Mouse (Mus musculus): ENCODE measurements around the gene Pou2f2. TPM values are rescaled to one million over a fixed set of nuclear protein-coding genes. Genes with fewer than 3 reads are reported as not detected.

Pou2f2 gene
- total and polyA plus RNA-seq, 2 experiments from 2014 or later = 3.9 to 20.2 TPM

DNA sequence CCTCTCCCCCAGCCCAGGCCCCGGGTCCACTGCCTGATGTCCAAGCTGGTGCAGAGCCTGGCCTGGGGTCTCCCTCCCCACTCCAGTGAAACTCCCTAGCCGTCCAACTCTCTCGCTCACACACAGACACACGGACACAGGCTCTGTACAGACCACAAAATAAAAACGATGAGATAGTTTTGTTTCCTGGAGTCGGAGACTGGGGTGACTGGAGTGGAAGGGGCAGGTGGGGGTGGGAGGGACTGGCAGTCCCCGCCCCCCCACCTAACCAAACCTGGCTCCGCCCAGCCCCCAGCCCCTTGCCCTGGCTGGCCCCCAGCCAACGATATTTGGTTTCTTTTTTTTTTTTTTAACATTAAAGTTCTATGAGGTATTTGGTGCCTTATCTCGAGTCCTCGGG, 90.6 kb downstream of the Pou2f2 start:
- H3K27ac ChIP-seq = no peak overlapping the region
- H3K27me3 ChIP-seq (ENCODE audit: insufficient read depth, low read length) = no peaks in the 10 kb centered on the region
- H3K4me3 ChIP-seq (ENCODE audit: low read length) = no peak overlapping the region
- peaks cover 5% of the 10 kb centered on the region for H3K36me3 ChIP-seq (ENCODE audit: insufficient read depth, low read length)
- no peaks in the 10 kb centered on the region for H3K4me1 ChIP-seq (ENCODE audit: insufficient read depth, low read length)
- no peak overlapping the region for H3K9ac ChIP-seq (replicated peaks; ENCODE audit: low read length)
- H3K4me2 ChIP-seq (ENCODE audit: low read depth, low read length) = no peak overlapping the region
- H3K9me3 ChIP-seq (ENCODE audit: low read length) = no peaks in the 10 kb centered on the region
- ATAC-seq (no peak), DNase-seq (ENCODE audit: low spot score) (no peak)
- WGBS = 37% methylated on average over 11 of the region's 11 CpGs
- no peak for TF ChIP-seq CTCF (IDR thresholded peaks at IDR 0.05; ENCODE audit: low read depth)

DNA sequence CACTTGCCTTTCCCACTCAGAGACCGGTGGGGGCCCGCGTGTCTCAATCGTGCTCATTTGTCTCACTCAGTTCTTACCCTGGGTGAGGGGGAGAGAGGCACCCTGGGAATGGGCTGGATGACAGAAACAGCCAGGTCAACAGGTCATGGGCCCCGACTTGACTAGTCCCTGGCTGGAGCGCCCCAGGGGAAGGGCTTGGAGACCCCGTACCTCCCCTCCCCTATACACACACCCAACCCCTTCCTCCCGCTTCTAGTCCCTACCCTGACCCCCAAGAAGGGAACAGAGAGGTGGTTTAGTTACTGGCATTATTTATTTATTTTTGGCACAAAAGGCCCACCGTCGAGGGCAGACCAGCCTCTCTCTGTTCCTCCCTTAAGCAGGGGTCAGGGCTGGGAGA, 91.0 kb downstream of the Pou2f2 start:
- no peak for TF ChIP-seq CTCF (IDR thresholded peaks at IDR 0.05; ENCODE audit: low read depth)
- H3K36me3 ChIP-seq (ENCODE audit: insufficient read depth, low read length) = peaks cover 9% of the 10 kb centered on the region
- no peak overlapping the region for H3K4me3 ChIP-seq (ENCODE audit: low read length)
- WGBS = 14% methylated on average over 10 of the region's 10 CpGs
- no peaks in the 10 kb centered on the region for H3K9me3 ChIP-seq (ENCODE audit: low read length)
- no peaks in the 10 kb centered on the region for H3K27me3 ChIP-seq (ENCODE audit: insufficient read depth, low read length)
- no peak overlapping the region for H3K9ac ChIP-seq (replicated peaks; ENCODE audit: low read length)
- DNase-seq (ENCODE audit: low spot score) (no peak), ATAC-seq (no peak)
- no peak overlapping the region for H3K4me2 ChIP-seq (ENCODE audit: low read depth, low read length)
- no peaks in the 10 kb centered on the region for H3K4me1 ChIP-seq (ENCODE audit: insufficient read depth, low read length)
- H3K27ac ChIP-seq = no peak overlapping the region

DNA sequence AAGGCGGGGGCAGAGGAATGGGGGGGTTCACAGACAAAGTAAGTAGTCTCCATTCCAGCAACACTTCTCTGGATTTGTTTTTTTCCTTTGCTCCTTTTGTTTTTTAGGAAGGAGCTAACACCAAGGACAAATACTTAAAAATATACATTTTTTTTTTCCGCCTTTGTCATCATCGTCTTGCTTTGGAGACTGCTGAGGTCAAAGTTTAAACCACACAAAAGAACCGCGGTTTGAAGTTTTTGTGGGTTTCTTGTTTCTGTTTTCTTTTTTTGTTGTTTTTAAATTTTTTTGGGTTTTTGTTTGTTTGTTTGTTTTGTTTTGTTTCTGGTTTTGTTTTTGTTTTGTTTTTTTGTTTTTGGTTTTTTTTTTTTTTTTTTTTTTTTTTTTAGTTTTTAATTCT, 91.6 kb downstream of the Pou2f2 start:
- no peaks in the 10 kb centered on the region for H3K9me3 ChIP-seq (ENCODE audit: low read length)
- WGBS = 40% methylated on average over 5 of the region's 5 CpGs
- DNase-seq (ENCODE audit: low spot score) = no peak

DNA sequence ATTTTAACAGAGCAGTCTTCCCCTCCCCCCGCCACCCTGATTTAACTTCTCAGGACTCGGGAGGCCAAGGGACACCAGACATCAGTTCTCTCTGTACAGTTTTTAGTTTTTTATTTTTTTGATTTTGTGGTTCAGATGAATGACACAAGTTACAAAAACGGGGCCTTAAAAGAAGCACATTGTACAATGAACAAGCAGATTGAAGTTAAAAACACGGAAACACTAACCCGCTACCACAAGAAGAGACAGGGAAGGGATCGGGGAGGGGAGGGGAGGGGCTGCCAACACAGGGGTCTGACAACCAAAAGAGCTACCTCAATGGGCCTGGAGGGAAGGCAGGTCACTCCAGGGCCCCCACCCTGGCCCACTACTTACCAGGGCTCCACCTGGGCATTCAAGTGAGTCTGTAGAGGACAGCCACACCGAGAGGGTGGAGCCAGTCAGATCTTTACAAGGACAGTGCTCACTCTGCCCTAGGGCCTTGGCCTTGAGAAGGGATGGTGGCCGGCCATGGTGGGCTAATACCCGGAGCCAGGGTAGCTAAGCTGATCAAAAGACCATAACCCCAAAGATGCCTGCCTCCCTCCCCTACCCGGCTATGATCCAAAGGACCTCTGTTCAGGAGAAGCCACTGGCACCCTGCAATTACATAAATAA, 92.1 kb downstream of the Pou2f2 start:
- no peak overlapping the region for H3K4me2 ChIP-seq (ENCODE audit: low read depth, low read length)
- TF ChIP-seq CTCF (IDR thresholded peaks at IDR 0.05; ENCODE audit: low read depth) = no peak
- H3K9me3 ChIP-seq (ENCODE audit: low read length) = no peaks in the 10 kb centered on the region
- ATAC-seq (peak; percentile 37; the same call in 1 of the 2 replicates), DNase-seq (ENCODE audit: low spot score) (no peak)
- H3K9ac ChIP-seq (replicated peaks; ENCODE audit: low read length) = no peak overlapping the region
- no peaks in the 10 kb centered on the region for H3K27me3 ChIP-seq (ENCODE audit: insufficient read depth, low read length)
- WGBS = 56% methylated on average over 10 of the region's 10 CpGs
- H3K36me3 ChIP-seq (ENCODE audit: insufficient read depth, low read length) = peaks cover 13% of the 10 kb centered on the region
- H3K27ac ChIP-seq = no peak overlapping the region
- H3K4me3 ChIP-seq (ENCODE audit: low read length) = no peak overlapping the region
- no peaks in the 10 kb centered on the region for H3K4me1 ChIP-seq (ENCODE audit: insufficient read depth, low read length)

More for the DNA sequence above, 91.6 kb downstream of the Pou2f2 start:
- Histone ChIP-seq H3K9ac (replicated peaks; ENCODE audit: low read length) (no peak overlapping the region), H3K4me1 (ENCODE audit: insufficient read depth, low read length) (no peaks in the 10 kb centered on the region), H3K27me3 (ENCODE audit: insufficient read depth, low read length) (no peaks in the 10 kb centered on the region), H3K36me3 (ENCODE audit: insufficient read depth, low read length) (peaks cover 12% of the 10 kb centered on the region), H3K4me3 (ENCODE audit: low read length) (no peak overlapping the region), H3K4me2 (ENCODE audit: low read depth, low read length) (no peak overlapping the region), H3K27ac (no peak overlapping the region)
- no peak for TF ChIP-seq CTCF (IDR thresholded peaks at IDR 0.05; ENCODE audit: low read depth)
- ATAC-seq = no peak

DNA sequence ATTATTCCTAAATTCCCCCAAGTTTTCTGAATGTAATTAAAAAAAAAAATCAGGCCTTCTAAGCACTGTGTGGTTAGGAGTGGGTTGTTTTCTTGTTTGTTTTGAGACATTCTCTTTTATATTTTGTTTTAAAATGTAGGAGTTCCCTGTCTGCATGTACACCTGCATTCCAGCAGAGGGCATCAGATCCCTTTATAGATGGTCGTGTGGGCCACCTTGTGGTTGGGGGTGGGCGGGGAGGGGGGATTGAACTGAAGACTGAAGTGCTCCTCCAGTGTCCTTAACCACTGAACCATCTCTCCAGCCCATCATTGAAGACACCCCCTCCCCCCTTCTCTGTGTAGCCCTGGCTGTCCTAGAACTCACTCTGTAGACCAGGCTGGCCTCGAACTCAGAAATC, 92.9 kb downstream of the Pou2f2 start:
- H3K9ac ChIP-seq (replicated peaks; ENCODE audit: low read length) = no peak overlapping the region
- no peaks in the 10 kb centered on the region for H3K27me3 ChIP-seq (ENCODE audit: insufficient read depth, low read length)
- peaks cover 20% of the 10 kb centered on the region for H3K36me3 ChIP-seq (ENCODE audit: insufficient read depth, low read length)
- no peaks in the 10 kb centered on the region for H3K9me3 ChIP-seq (ENCODE audit: low read length)
- no peak overlapping the region for H3K27ac ChIP-seq
- peak; percentile 46 for DNase-seq (ENCODE audit: low spot score)
- 45% methylated on average over 3 of the region's 3 CpGs for WGBS
- TF ChIP-seq CTCF (IDR thresholded peaks at IDR 0.05; ENCODE audit: low read depth) = peak; percentile 63
- no peaks in the 10 kb centered on the region for H3K4me1 ChIP-seq (ENCODE audit: insufficient read depth, low read length)
- no peak for ATAC-seq
- no peak overlapping the region for H3K4me2 ChIP-seq (ENCODE audit: low read depth, low read length)
- H3K4me3 ChIP-seq (ENCODE audit: low read length) = no peak overlapping the region

DNA sequence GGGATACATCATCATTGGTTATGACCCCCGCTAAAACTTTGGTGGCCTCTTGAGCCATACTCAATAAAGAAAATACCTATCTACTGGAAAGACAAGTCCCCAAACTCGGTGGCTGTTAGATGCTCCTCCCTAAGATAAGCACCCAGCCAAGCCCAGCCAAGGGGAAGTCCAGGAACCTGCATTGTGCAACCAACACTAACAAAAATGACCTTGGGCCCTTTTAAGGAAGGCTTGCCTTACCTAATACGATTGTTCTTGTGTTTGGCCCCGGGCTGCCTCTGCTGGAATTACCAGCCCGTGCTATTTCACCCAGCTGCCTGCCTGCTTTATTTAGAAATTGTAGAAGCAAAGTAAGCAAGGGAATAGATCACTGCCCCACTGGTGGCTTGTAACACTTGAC, 94.9 kb downstream of the Pou2f2 start:
- 81% methylated on average over 5 of the region's 5 CpGs for WGBS
- Histone ChIP-seq H3K27ac (no peak overlapping the region), H3K36me3 (ENCODE audit: insufficient read depth, low read length) (peaks cover 41% of the 10 kb centered on the region), H3K27me3 (ENCODE audit: insufficient read depth, low read length) (no peaks in the 10 kb centered on the region), H3K4me2 (ENCODE audit: low read depth, low read length) (no peak overlapping the region), H3K9me3 (ENCODE audit: low read length) (no peaks in the 10 kb centered on the region), H3K9ac (replicated peaks; ENCODE audit: low read length) (no peak overlapping the region), H3K4me1 (ENCODE audit: insufficient read depth, low read length) (no peaks in the 10 kb centered on the region), H3K4me3 (ENCODE audit: low read length) (no peak overlapping the region)
- no peak for TF ChIP-seq CTCF (IDR thresholded peaks at IDR 0.05; ENCODE audit: low read depth)
- ATAC-seq (no peak), DNase-seq (ENCODE audit: low spot score) (no peak)

DNA sequence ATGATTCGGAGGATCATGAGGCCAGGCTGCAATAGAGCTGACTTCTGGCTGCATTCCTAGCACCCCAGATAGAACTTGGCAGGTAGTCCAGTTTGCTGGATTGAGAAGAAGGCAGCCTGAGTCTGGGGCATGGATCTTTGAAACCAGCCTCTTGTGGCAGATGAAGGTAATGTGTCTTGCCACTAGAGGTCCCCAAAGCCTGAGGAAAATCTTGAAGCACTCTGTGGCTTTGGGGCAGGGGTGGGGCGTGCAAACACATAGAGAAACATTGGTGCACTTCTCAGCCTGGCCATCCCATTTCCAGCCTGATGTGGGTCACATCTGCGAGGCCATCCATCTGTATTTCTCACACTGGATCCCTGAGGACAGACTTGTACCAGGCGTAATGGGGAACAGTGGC, 97.0 kb downstream of the Pou2f2 start:
- H3K27ac ChIP-seq = no peak overlapping the region
- 69% methylated on average over 4 of the region's 4 CpGs for WGBS
- no peak overlapping the region for H3K9ac ChIP-seq (replicated peaks; ENCODE audit: low read length)
- H3K36me3 ChIP-seq (ENCODE audit: insufficient read depth, low read length) = peaks cover 43% of the 10 kb centered on the region
- peak; percentile 80 for TF ChIP-seq CTCF (IDR thresholded peaks at IDR 0.05; ENCODE audit: low read depth)
- peak; percentile 33; the same call in 1 of the 2 replicates for ATAC-seq
- H3K4me3 ChIP-seq (ENCODE audit: low read length) = no peak overlapping the region
- no peaks in the 10 kb centered on the region for H3K27me3 ChIP-seq (ENCODE audit: insufficient read depth, low read length)
- H3K4me1 ChIP-seq (ENCODE audit: insufficient read depth, low read length) = peaks cover 11% of the 10 kb centered on the region; the same call in 1 of the 2 replicates
- H3K4me2 ChIP-seq (ENCODE audit: low read depth, low read length) = no peak overlapping the region
- no peaks in the 10 kb centered on the region for H3K9me3 ChIP-seq (ENCODE audit: low read length)
- DNase-seq (ENCODE audit: low spot score) = peak; percentile 78
